Comparison of ENCODE assay signal across 14 mouse cellular contexts in genomic region chr3:103690506-103690905, GRCm38 (mm10). TPM values are rescaled to one million over a fixed set of nuclear protein-coding genes. Genes with fewer than 3 reads are reported as not detected.
DNase-seq lines count a peak whose midpoint lies in the region; ATAC-seq and TF ChIP-seq lines count a peak whose summit lies in the region.
"Had no signal": no experiment of that assay in that cellular context is flagged by ENCODE, and none has a peak within 500 bp of the region (broad histone marks: within the 10 kb centered on the region; RNA-seq: fewer than 3 reads in every experiment).

No protein-coding gene starts in this region.

- H3K4me2 ChIP-seq in midbrain, postnatal 0 days (ENCODE audit: low read depth, low read length, poor library complexity, severe bottlenecking) = no peak overlapping the region
- no peak overlapping the region for H3K4me2 ChIP-seq in midbrain, embryonic 13.5 days (replicated peaks)

- H3K36me3 ChIP-seq in midbrain, postnatal 0 days (ENCODE audit: insufficient read depth, low read length) = no peaks in the 10 kb centered on the region
- no peaks in the 10 kb centered on the region for H3K36me3 ChIP-seq in midbrain, embryonic 13.5 days

- no peaks in the 10 kb centered on the region for H3K27me3 ChIP-seq in midbrain, postnatal 0 days (ENCODE audit: insufficient read depth, low read length)
- H3K27me3 ChIP-seq in midbrain, embryonic 13.5 days = no peaks in the 10 kb centered on the region

- TF ChIP-seq CTCF in midbrain, postnatal 0 days (IDR thresholded peaks at IDR 0.05) = peak; percentile 27; the same call in 1 of the 2 replicates

- whole genome bisulfite sequencing in midbrain, postnatal 0 days = 86% methylated on average over 3 of the region's 3 CpGs
- 85% methylated on average over 3 of the region's 3 CpGs for WGBS in midbrain, embryonic 13.5 days

- H3K27ac ChIP-seq in midbrain, postnatal 0 days (ENCODE audit: low read depth, low read length) = no peak overlapping the region
- H3K27ac ChIP-seq in midbrain, embryonic 13.5 days = no peak overlapping the region

- intact Hi-C loops in heart, postnatal 25 days (cut with DNase I) = no loop called here

- H3K9me3 ChIP-seq in midbrain, postnatal 0 days (ENCODE audit: low read length) = no peaks in the 10 kb centered on the region
- H3K9me3 ChIP-seq in midbrain, embryonic 13.5 days = no peaks in the 10 kb centered on the region

- no peak for ATAC-seq in midbrain, postnatal 0 days (ENCODE audit: low FRiP score)
- ATAC-seq in midbrain, embryonic 13.5 days = no peak
- peak; percentile 65; the same call in 1 of the 2 replicates for ATAC-seq in megakaryocyte progenitor cell, adult 5-6 weeks (replicated peaks; ENCODE audit: poor library complexity)

- H3K4me1 ChIP-seq in midbrain, postnatal 0 days (ENCODE audit: insufficient read depth, low read length) = no peaks in the 10 kb centered on the region
- no peaks in the 10 kb centered on the region for H3K4me1 ChIP-seq in midbrain, embryonic 13.5 days (replicated peaks)

- H3K9ac ChIP-seq in midbrain, postnatal 0 days (replicated peaks; ENCODE audit: low read length, poor library complexity, severe bottlenecking) = no peak overlapping the region
- H3K9ac ChIP-seq in midbrain, embryonic 13.5 days (replicated peaks) = no peak overlapping the region

- DNase-seq in gastrocnemius, adult 18-20 months (ENCODE audit: low spot score) = peak; percentile 45
- DNase-seq in gastrocnemius, postnatal 10 days = no peak
- no peak for DNase-seq in midbrain, postnatal 0 days (ENCODE audit: low spot score)
- DNase-seq in heart, postnatal 25 days (ENCODE audit: low spot score) = peak; percentile 3
- no peak for DNase-seq in frontal cortex, postnatal 36 days (ENCODE audit: low spot score in 2 of 2)
- DNase-seq in left cerebral cortex, adult 11 months (ENCODE audit: low spot score) = no peak

- no peak overlapping the region for H3K4me3 ChIP-seq in midbrain, postnatal 0 days (ENCODE audit: low read depth, low read length)
- no peak overlapping the region for H3K4me3 ChIP-seq in midbrain, embryonic 13.5 days (replicated peaks)

RNA-seq across cellular contexts. Expression of gene Atg4a-ps, which starts 44.6 kb away (rescaled TPM):
- total RNA-seq in gastrocnemius, adult 18-20 months (2021) = 1 to 10 TPM in 1 of 2 experiments, under 1 TPM in 1; 0.26 to 4.5 TPM
- total RNA-seq in gastrocnemius, postnatal 10 days (2021) = 1 to 10 TPM in 1 of 2 experiments, under 1 TPM in 1; 0.14 to 5.3 TPM
- total RNA-seq in midbrain, postnatal 0 days (2014; rRNA removed) = not detected in 2 replicates
- 0.22 TPM in 1 of 2 replicates, not detected in the other for polyA plus RNA-seq in midbrain, postnatal 0 days (2015; fragmentation: Nextera tagmentation; extraction: Ambion mirVana)
- polyA plus RNA-seq in midbrain, embryonic 13.5 days (2015; fragmentation: Nextera tagmentation; extraction: Ambion mirVana) = 0.13 and 0.17 TPM in 2 replicates
- 1 to 10 TPM in 1 of 2 experiments, not detected in 1; 1.8 TPM for total RNA-seq in heart, postnatal 25 days (2021)
- total RNA-seq in megakaryocyte progenitor cell, adult 5-6 weeks (2015) = 0.12 and 0.20 TPM in 2 replicates
- 0.47 and 1.3 TPM in 2 replicates for total RNA-seq in megakaryocyte progenitor cell, adult 5-6 weeks (2017)
- polyA plus RNA-seq: heart, embryonic 14.5 days; neural tube, embryonic 14.5 days; stomach, embryonic 14.5 days had no signal

RNA-seq across cellular contexts. Expression of gene Olfml3, which starts 47.3 kb away (rescaled TPM):
- 1 to 10 TPM; 3.2 to 3.7 TPM for total RNA-seq in gastrocnemius, adult 18-20 months (2021)
- 10 to 100 TPM in 1 of 2 experiments, 1 to 10 TPM in 1; 10.0 to 15.0 TPM for total RNA-seq in gastrocnemius, postnatal 10 days (2021)
- 7.5 and 9.0 TPM in 2 replicates for total RNA-seq in midbrain, postnatal 0 days (2014; rRNA removed)
- polyA plus RNA-seq in midbrain, postnatal 0 days (2015; fragmentation: Nextera tagmentation; extraction: Ambion mirVana) = 7.0 and 8.9 TPM in 2 replicates
- 3.3 TPM in 2 replicates for polyA plus RNA-seq in midbrain, embryonic 13.5 days (2015; fragmentation: Nextera tagmentation; extraction: Ambion mirVana)
- total RNA-seq in heart, postnatal 25 days (2021) = 1 to 10 TPM; 5.4 to 5.7 TPM
- 0.37 and 0.49 TPM in 2 replicates for total RNA-seq in megakaryocyte progenitor cell, adult 5-6 weeks (2015)
- 0.25 and 0.57 TPM in 2 replicates for total RNA-seq in megakaryocyte progenitor cell, adult 5-6 weeks (2017)

RNA-seq across cellular contexts. Expression of gene Gm10964, which starts 48.7 kb away (rescaled TPM):
- not detected for total RNA-seq in gastrocnemius, adult 18-20 months (2021)
- total RNA-seq in gastrocnemius, postnatal 10 days (2021) = not detected
- total RNA-seq in midbrain, postnatal 0 days (2014; rRNA removed) = not detected in 2 replicates
- polyA plus RNA-seq in midbrain, postnatal 0 days (2015; fragmentation: Nextera tagmentation; extraction: Ambion mirVana) = not detected in 2 replicates
- polyA plus RNA-seq in midbrain, embryonic 13.5 days (2015; fragmentation: Nextera tagmentation; extraction: Ambion mirVana) = not detected in 2 replicates
- total RNA-seq in heart, postnatal 25 days (2021) = not detected
- not detected in 2 replicates for total RNA-seq in megakaryocyte progenitor cell, adult 5-6 weeks (2015)
- total RNA-seq in megakaryocyte progenitor cell, adult 5-6 weeks (2017) = not detected in 2 replicates
- total RNA-seq: layer of hippocampus, postnatal 25 days had no signal
- polyA plus RNA-seq: embryonic facial prominence, embryonic 11.5 days; heart, embryonic 14.5 days; lung, embryonic 16.5 days; neural tube, embryonic 14.5 days; stomach, embryonic 14.5 days had no signal

Comparison
In these comparisons a context has a peak if more than half of its experiments do, and no peak if none do; other contexts are left out.
1. DNase-seq: peak in gastrocnemius, adult 18-20 months (single experiment) and heart, postnatal 25 days (single experiment); none in gastrocnemius, postnatal 10 days (single experiment), midbrain, postnatal 0 days (single experiment), frontal cortex, postnatal 36 days (0 of 2) and left cerebral cortex, adult 11 months (single experiment).